Mouse (Mus musculus): ENCODE data around the gene Vmn1r208. TPM values are rescaled to one million over a fixed set of nuclear protein-coding genes. Genes with fewer than 3 reads are reported as not detected.
"Not testable (repeated sequence)": the region's sequence is repeated elsewhere in the genome, so short reads cannot be mapped to it uniquely, and the experiment has no call there.

Vmn1r208 gene
- not detected in 2 replicates for polyA plus RNA-seq (2016; fragmentation: Nextera tagmentation; extraction: Ambion mirVana)

DNA sequence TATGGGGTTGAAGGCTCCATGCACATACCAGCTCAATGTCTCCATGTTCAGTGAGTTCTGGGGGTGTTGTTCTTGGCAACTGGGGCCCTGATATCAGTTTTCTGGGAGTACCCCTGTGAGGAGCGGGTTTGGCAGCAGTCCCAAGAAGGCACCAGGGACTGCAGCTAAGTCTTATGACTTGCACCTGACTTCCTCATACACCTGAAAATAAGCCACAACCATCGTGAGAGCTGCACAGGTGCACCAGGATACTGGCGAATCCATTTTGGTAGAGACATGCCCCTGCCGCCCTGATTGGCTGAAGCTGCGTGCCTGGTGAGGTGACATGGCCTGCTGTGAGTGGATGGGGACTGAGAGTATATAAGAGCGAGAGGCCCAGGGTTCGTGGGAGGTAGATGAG is at the start of gene Vmn1r208:
Gene Vmn1r208 (minus strand): TSS at position 101 of the 400 bp plus-strand sequence.
- not testable (repeated sequence) for H3K4me3 ChIP-seq; H3K4me1 ChIP-seq; DNase-seq (ENCODE audit: extremely low spot score, low spot score); H3K27ac ChIP-seq; H3K9me3 ChIP-seq; H3K36me3 ChIP-seq (replicated peaks); H3K27me3 ChIP-seq (ENCODE audit: poor library complexity, severe bottlenecking)
- no CpG with 5 or more reads among the region's 7 CpGs for WGBS

GRCm38 (mm10) chr13:22821601-22822000 is 44.4 kb upstream of the Vmn1r208 start:
- H3K27me3 ChIP-seq (ENCODE audit: poor library complexity, severe bottlenecking); H3K36me3 ChIP-seq (replicated peaks); DNase-seq (ENCODE audit: extremely low spot score, low spot score); H3K4me3 ChIP-seq; H3K27ac ChIP-seq; H3K4me1 ChIP-seq; H3K9me3 ChIP-seq: not testable (repeated sequence)
- 88% methylated on average over 1 of the region's 1 CpGs for WGBS

DNA sequence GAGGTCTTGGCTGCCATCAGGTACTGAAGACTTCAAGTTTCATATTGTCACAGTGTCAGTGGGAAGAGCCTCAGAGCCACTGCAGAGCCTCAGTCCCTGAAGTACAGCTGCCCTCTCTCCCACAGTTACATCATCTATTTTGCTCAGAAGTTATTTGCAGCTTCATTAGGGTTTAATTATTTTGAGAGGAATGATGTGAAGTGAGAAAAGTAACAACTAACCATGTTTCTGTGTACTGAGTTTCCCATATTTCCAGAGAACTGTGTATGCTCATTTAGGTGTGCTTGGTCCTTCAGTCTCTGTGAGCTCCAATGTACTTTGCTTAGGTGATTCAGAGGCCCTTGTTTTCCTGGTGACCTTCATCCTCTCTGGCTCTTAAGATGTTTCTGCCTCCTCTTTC is 32.4 kb upstream of the Vmn1r208 start, which contains the start of gene Vmn1r209:
Gene Vmn1r209 (minus strand): TSS at position 101 of the 400 bp plus-strand sequence.
- not testable (repeated sequence) for H3K27ac ChIP-seq; H3K27me3 ChIP-seq (ENCODE audit: poor library complexity, severe bottlenecking); H3K4me3 ChIP-seq; H3K36me3 ChIP-seq (replicated peaks); DNase-seq (ENCODE audit: extremely low spot score, low spot score); H3K4me1 ChIP-seq; H3K9me3 ChIP-seq

DNA sequence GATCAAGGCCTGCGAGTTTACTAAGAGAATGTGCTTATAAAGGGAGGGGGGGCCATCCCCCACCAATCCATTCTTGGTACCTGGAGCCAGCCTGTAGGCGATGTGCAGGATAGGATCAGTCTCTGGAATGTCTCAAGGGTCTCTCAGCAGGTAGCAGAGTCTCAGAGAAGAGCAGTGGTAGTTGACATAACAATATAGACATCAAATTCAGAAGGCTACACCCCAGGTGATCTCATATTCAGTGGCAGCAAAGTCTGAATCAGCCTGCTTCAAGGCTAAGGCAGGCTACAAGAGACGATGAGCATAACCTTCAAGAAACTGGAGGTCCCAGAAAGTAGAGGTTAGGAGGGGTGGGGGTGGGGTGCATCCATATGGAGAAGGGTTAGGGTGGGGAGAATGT is 10.9 kb upstream of the Vmn1r208 start:
- H3K4me1 ChIP-seq; H3K36me3 ChIP-seq (replicated peaks); H3K9me3 ChIP-seq; DNase-seq (ENCODE audit: extremely low spot score, low spot score); H3K27ac ChIP-seq; H3K4me3 ChIP-seq; H3K27me3 ChIP-seq (ENCODE audit: poor library complexity, severe bottlenecking): not testable (repeated sequence)
- WGBS, result 87% methylated on average over 3 of the region's 3 CpGs

GRCm38 (mm10) chr13:22784159-22784558 is 7.0 kb upstream of the Vmn1r208 start:
- H3K36me3 ChIP-seq (replicated peaks); H3K9me3 ChIP-seq; H3K27me3 ChIP-seq (ENCODE audit: poor library complexity, severe bottlenecking); H3K4me1 ChIP-seq; DNase-seq (ENCODE audit: extremely low spot score, low spot score); H3K27ac ChIP-seq; H3K4me3 ChIP-seq: not testable (repeated sequence)

GRCm38 (mm10) chr13:22771592-22771991 is 5.6 kb downstream of the Vmn1r208 start:
- not testable (repeated sequence) for DNase-seq (ENCODE audit: extremely low spot score, low spot score); H3K36me3 ChIP-seq (replicated peaks); H3K27me3 ChIP-seq (ENCODE audit: poor library complexity, severe bottlenecking); H3K4me1 ChIP-seq; H3K27ac ChIP-seq; H3K9me3 ChIP-seq; H3K4me3 ChIP-seq
- WGBS, result 100% methylated on average over 1 of the region's 2 CpGs

- Histone ChIP-seq H3K4me1 (no peaks in the 10 kb centered on the region), H3K27me3 (ENCODE audit: poor library complexity, severe bottlenecking) (no peaks in the 10 kb centered on the region), H3K27ac (no peak overlapping the region), H3K9me3 (no peaks in the 10 kb centered on the region), H3K36me3 (replicated peaks) (no peaks in the 10 kb centered on the region), H3K4me3 (no peak overlapping the region)
- DNase-seq (ENCODE audit: extremely low spot score, low spot score), result no peak
Measured at GRCm38 (mm10) chr13:22747524-22747923, 29.7 kb downstream of the Vmn1r208 start.

DNA sequence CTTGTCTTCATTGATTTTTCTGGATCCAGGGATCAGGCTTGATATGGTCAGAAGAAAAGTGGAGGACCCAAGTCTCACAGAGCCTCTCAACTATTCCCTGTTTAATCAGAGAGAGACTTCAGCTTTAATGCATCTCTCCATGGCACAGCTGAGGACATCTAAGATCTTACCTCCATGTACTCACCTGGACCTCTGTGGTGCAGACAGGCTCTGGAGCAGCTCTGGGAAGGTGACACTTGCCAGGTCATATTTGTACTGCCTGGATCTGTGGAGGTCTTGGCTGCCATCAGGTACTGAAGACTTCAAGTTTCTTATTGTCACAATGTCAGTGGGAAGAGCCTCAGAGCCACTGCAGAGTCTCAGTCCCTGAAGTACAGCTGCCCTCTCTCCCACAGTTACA is 47.7 kb downstream of the Vmn1r208 start, which contains the start of gene Vmn1r207-ps:
Gene Vmn1r207-ps (minus strand): TSS at position 101 of the 400 bp plus-strand sequence.
- H3K9me3 ChIP-seq, result not testable (repeated sequence)

More for the DNA sequence above, 47.7 kb downstream of the Vmn1r208 start, which contains the start of gene Vmn1r207-ps:
- not testable (repeated sequence) for H3K27me3 ChIP-seq (ENCODE audit: poor library complexity, severe bottlenecking); H3K4me1 ChIP-seq; H3K36me3 ChIP-seq (replicated peaks); H3K4me3 ChIP-seq; DNase-seq (ENCODE audit: extremely low spot score, low spot score); H3K27ac ChIP-seq

Other genes starting within 250 kb of the Vmn1r208 start
- not detected in 2 replicates for gene Vmn1r204, start 224.2 kb downstream of the Vmn1r208 start, polyA plus RNA-seq (2016; fragmentation: Nextera tagmentation; extraction: Ambion mirVana)
- not detected in 2 replicates for gene Vmn1r205, start 184.4 kb downstream of the Vmn1r208 start, polyA plus RNA-seq (2016; fragmentation: Nextera tagmentation; extraction: Ambion mirVana)
- not detected in 2 replicates for gene Vmn1r206, start 153.1 kb downstream of the Vmn1r208 start, polyA plus RNA-seq (2016; fragmentation: Nextera tagmentation; extraction: Ambion mirVana)
- gene Vmn1r207-ps, start 47.8 kb downstream of the Vmn1r208 start, polyA plus RNA-seq (2016; fragmentation: Nextera tagmentation; extraction: Ambion mirVana), result not detected in 2 replicates
- gene Vmn1r209, start 32.3 kb upstream of the Vmn1r208 start, polyA plus RNA-seq (2016; fragmentation: Nextera tagmentation; extraction: Ambion mirVana), result not detected in 2 replicates
- gene Vmn1r210, start 53.9 kb upstream of the Vmn1r208 start, polyA plus RNA-seq (2016; fragmentation: Nextera tagmentation; extraction: Ambion mirVana), result not detected in 2 replicates
- not detected in 2 replicates for gene Vmn1r211, start 80.2 kb upstream of the Vmn1r208 start, polyA plus RNA-seq (2016; fragmentation: Nextera tagmentation; extraction: Ambion mirVana)
- gene Vmn1r212, start 106.8 kb upstream of the Vmn1r208 start, polyA plus RNA-seq (2016; fragmentation: Nextera tagmentation; extraction: Ambion mirVana), result not detected in 2 replicates
- gene Vmn1r213, start 230.3 kb upstream of the Vmn1r208 start, polyA plus RNA-seq (2016; fragmentation: Nextera tagmentation; extraction: Ambion mirVana), result not detected in 2 replicates